Mouse (Mus musculus): ENCODE measurements around the gene Pde4a. TPM values are rescaled to one million over a fixed set of nuclear protein-coding genes. Genes with fewer than 3 reads are reported as not detected.
A peak's percentile ranks its signal among the peaks of the same experiment; 100 is the strongest.

The Pde4a gene
- polyA plus RNA-seq, 1 experiment: 77.0 TPM

GRCm38 (mm10) chr9:21145431-21145830 is 20.1 kb upstream of the Pde4a start:
- no peak overlapping the region for H3K4me3 ChIP-seq (ENCODE audit: insufficient read depth, low read length)
- no peak overlapping the region for H3K27ac ChIP-seq (ENCODE audit: insufficient read depth, low read length)
- TF ChIP-seq CTCF (IDR thresholded peaks at IDR 0.05; ENCODE audit: extremely low read depth, insufficient read depth, low read length) (no peak), POLR2A (IDR thresholded peaks at IDR 0.05; ENCODE audit: extremely low read depth, insufficient read depth, low read length) (no peak)
- H3K4me1 ChIP-seq (ENCODE audit: control insufficient read depth, insufficient read depth, low read length): peaks cover 7% of the 10 kb centered on the region

- H3K27ac ChIP-seq (ENCODE audit: insufficient read depth, low read length): no peak overlapping the region
- H3K4me3 ChIP-seq (ENCODE audit: insufficient read depth, low read length): no peak overlapping the region
- TF ChIP-seq POLR2A (IDR thresholded peaks at IDR 0.05; ENCODE audit: extremely low read depth, insufficient read depth, low read length) (no peak), CTCF (IDR thresholded peaks at IDR 0.05; ENCODE audit: extremely low read depth, insufficient read depth, low read length) (no peak)
- peaks cover 7% of the 10 kb centered on the region for H3K4me1 ChIP-seq (ENCODE audit: control insufficient read depth, insufficient read depth, low read length)
Observed at GRCm38 (mm10) chr9:21146722-21147121, 18.8 kb upstream of the Pde4a start.

GRCm38 (mm10) chr9:21148427-21148826 is 17.1 kb upstream of the Pde4a start:
- H3K4me3 ChIP-seq (ENCODE audit: insufficient read depth, low read length): no peak overlapping the region; the same call in 1 of the 2 replicates
- H3K4me1 ChIP-seq (ENCODE audit: control insufficient read depth, insufficient read depth, low read length): peaks cover 7% of the 10 kb centered on the region
- TF ChIP-seq CTCF (IDR thresholded peaks at IDR 0.05; ENCODE audit: extremely low read depth, insufficient read depth, low read length) (no peak), POLR2A (IDR thresholded peaks at IDR 0.05; ENCODE audit: extremely low read depth, insufficient read depth, low read length) (no peak)
- H3K27ac ChIP-seq (ENCODE audit: insufficient read depth, low read length): no peak overlapping the region

- H3K27ac ChIP-seq (ENCODE audit: insufficient read depth, low read length): no peak overlapping the region
- peak overlapping the region; percentile 82 for H3K4me3 ChIP-seq (ENCODE audit: insufficient read depth, low read length)
- H3K4me1 ChIP-seq (ENCODE audit: control insufficient read depth, insufficient read depth, low read length): peaks cover 10% of the 10 kb centered on the region
- TF ChIP-seq POLR2A (IDR thresholded peaks at IDR 0.05; ENCODE audit: extremely low read depth, insufficient read depth, low read length): no peak
- TF ChIP-seq CTCF (IDR thresholded peaks at IDR 0.05; ENCODE audit: extremely low read depth, insufficient read depth, low read length): no peak
Observed at GRCm38 (mm10) chr9:21149077-21149653, 16.3 kb upstream of the Pde4a start.

- peak within 1 kb of the TSS; percentile 82 for H3K4me3 ChIP-seq (ENCODE audit: insufficient read depth, low read length)
- peaks cover 10% of the 10 kb centered on the region for H3K4me1 ChIP-seq (ENCODE audit: control insufficient read depth, insufficient read depth, low read length)
- TF ChIP-seq CTCF (IDR thresholded peaks at IDR 0.05; ENCODE audit: extremely low read depth, insufficient read depth, low read length): no peak
- TF ChIP-seq POLR2A (IDR thresholded peaks at IDR 0.05; ENCODE audit: extremely low read depth, insufficient read depth, low read length): peak; percentile 38; the same call in 1 of the 2 replicates
- H3K27ac ChIP-seq (ENCODE audit: insufficient read depth, low read length): no peak within 1 kb of the TSS; the same call in 1 of the 2 replicates
Observed at GRCm38 (mm10) chr9:21149654-21150419, 15.7 kb upstream of the Pde4a start, which contains the start of gene Cdc37. Gene Cdc37, minus strand, starts transcription at chr9:21149982.

GRCm38 (mm10) chr9:21152715-21153114 is 12.8 kb upstream of the Pde4a start:
- TF ChIP-seq POLR2A (IDR thresholded peaks at IDR 0.05; ENCODE audit: extremely low read depth, insufficient read depth, low read length): no peak
- TF ChIP-seq CTCF (IDR thresholded peaks at IDR 0.05; ENCODE audit: extremely low read depth, insufficient read depth, low read length): peak; percentile 82

GRCm38 (mm10) chr9:21153331-21153730 is 12.2 kb upstream of the Pde4a start:
- Histone ChIP-seq H3K4me1 (ENCODE audit: control insufficient read depth, insufficient read depth, low read length) (peaks cover 8% of the 10 kb centered on the region), H3K4me3 (ENCODE audit: insufficient read depth, low read length) (0 out of 2 replicates have a peak overlapping the region, but pooled peaks have one; percentile 8), H3K27ac (ENCODE audit: insufficient read depth, low read length) (no peak overlapping the region)
- TF ChIP-seq CTCF (IDR thresholded peaks at IDR 0.05; ENCODE audit: extremely low read depth, insufficient read depth, low read length): no peak
- no peak for TF ChIP-seq POLR2A (IDR thresholded peaks at IDR 0.05; ENCODE audit: extremely low read depth, insufficient read depth, low read length)

More at GRCm38 (mm10) chr9:21152715-21153114, 12.8 kb upstream of the Pde4a start:
- Histone ChIP-seq H3K27ac (ENCODE audit: insufficient read depth, low read length) (no peak overlapping the region), H3K4me3 (ENCODE audit: insufficient read depth, low read length) (no peak overlapping the region), H3K4me1 (ENCODE audit: control insufficient read depth, insufficient read depth, low read length) (peaks cover 8% of the 10 kb centered on the region)

- H3K27ac ChIP-seq (ENCODE audit: insufficient read depth, low read length): no peak overlapping the region
Observed at GRCm38 (mm10) chr9:21153833-21154232, 11.7 kb upstream of the Pde4a start.

GRCm38 (mm10) chr9:21154787-21155186 is 10.7 kb upstream of the Pde4a start:
- Histone ChIP-seq H3K27ac (ENCODE audit: insufficient read depth, low read length) (no peak overlapping the region), H3K4me3 (ENCODE audit: insufficient read depth, low read length) (no peak overlapping the region), H3K4me1 (ENCODE audit: control insufficient read depth, insufficient read depth, low read length) (peaks cover 3% of the 10 kb centered on the region; the same call in 1 of the 2 replicates)
- TF ChIP-seq POLR2A (IDR thresholded peaks at IDR 0.05; ENCODE audit: extremely low read depth, insufficient read depth, low read length): no peak
- TF ChIP-seq CTCF (IDR thresholded peaks at IDR 0.05; ENCODE audit: extremely low read depth, insufficient read depth, low read length): no peak

More at GRCm38 (mm10) chr9:21153833-21154232, 11.7 kb upstream of the Pde4a start:
- no peak for TF ChIP-seq CTCF (IDR thresholded peaks at IDR 0.05; ENCODE audit: extremely low read depth, insufficient read depth, low read length)
- Histone ChIP-seq H3K4me3 (ENCODE audit: insufficient read depth, low read length) (0 out of 2 replicates have a peak overlapping the region, but pooled peaks have one; percentile 8), H3K4me1 (ENCODE audit: control insufficient read depth, insufficient read depth, low read length) (peaks cover 6% of the 10 kb centered on the region)
